Mouse (Mus musculus) heart, embryonic 12.5 days (tissue): ENCODE measurements around the gene Cachd1. TPM values are rescaled to one million over a fixed set of nuclear protein-coding genes. Genes with fewer than 3 reads are reported as not detected.

ENCODE experiments used
- ATAC-seq: fragments of 200-750 bp; cut with Nextera tagmentation; 2 replicates; pipeline ENCODE4 v1.8.0; 2017; ENCODE audit warnings: moderate TSS enrichment, moderate library complexity; ENCODE audit not compliant: insufficient number of reproducible peaks, low FRiP score
- H3K27ac ChIP-seq: fragments of 300-500 bp; sonication (generic); 2 replicates; pipeline ENCODE4 v1.5.1; 2016; ENCODE audit warnings: mild to moderate bottlenecking, moderate library complexity; ENCODE audit not compliant: poor library complexity, severe bottlenecking
- H3K27me3 ChIP-seq: fragments of 300-500 bp; sonication (generic); replicated peaks from 2 replicates; pipeline ENCODE4 v1.6.1; 2016; ENCODE audit warnings: mild to moderate bottlenecking, moderate library complexity
- H3K36me3 ChIP-seq: fragments of 300-500 bp; sonication (generic); 2 replicates; pipeline ENCODE4 v1.6.1; 2016; ENCODE audit warnings: mild to moderate bottlenecking, moderate library complexity
- H3K4me1 ChIP-seq: fragments of 300-500 bp; sonication (generic); replicated peaks from 2 replicates; pipeline ENCODE4 v1.6.1; 2016; ENCODE audit warnings: mild to moderate bottlenecking
- H3K4me2 ChIP-seq: fragments of 300-500 bp; sonication (generic); 2 replicates; pipeline ENCODE4 v1.6.1; 2016; ENCODE audit warnings: mild to moderate bottlenecking, moderate library complexity
- H3K4me3 ChIP-seq: fragments of 300-500 bp; sonication (generic); 2 replicates; pipeline ENCODE4 v1.5.1; 2016; ENCODE audit warnings: mild to moderate bottlenecking
- H3K9ac ChIP-seq: fragments of 300-500 bp; sonication (generic); 2 replicates; pipeline ENCODE4 v1.6.1; 2016; ENCODE audit warnings: mild to moderate bottlenecking, moderate library complexity
- H3K9me3 ChIP-seq: fragments of 300-500 bp; sonication (generic); replicated peaks from 2 replicates; pipeline ENCODE4 v1.6.1; 2016; ENCODE audit warnings: mild to moderate bottlenecking, moderate library complexity
- WGBS: fragments of 180-500 bp; shearing (Covaris S2); methylation state at CpG from one replicate; pipeline ENCODE4 v1.1.7; 2016; 5-methylcytosine and 5-hydroxymethylcytosine counted together
- polyA plus RNA-seq: library from polyadenylated mRNA; unstranded; fragments of >200 nt; fragmentation: Nextera tagmentation; extraction: Ambion mirVana; gene quantifications from 2 replicates; pipeline ENCODE4 v1.2.1, GENCODE M21; 2016

Cachd1 gene
- polyA plus RNA-seq, 1 experiment from 2014 or later, result 11.5 TPM

DNA sequence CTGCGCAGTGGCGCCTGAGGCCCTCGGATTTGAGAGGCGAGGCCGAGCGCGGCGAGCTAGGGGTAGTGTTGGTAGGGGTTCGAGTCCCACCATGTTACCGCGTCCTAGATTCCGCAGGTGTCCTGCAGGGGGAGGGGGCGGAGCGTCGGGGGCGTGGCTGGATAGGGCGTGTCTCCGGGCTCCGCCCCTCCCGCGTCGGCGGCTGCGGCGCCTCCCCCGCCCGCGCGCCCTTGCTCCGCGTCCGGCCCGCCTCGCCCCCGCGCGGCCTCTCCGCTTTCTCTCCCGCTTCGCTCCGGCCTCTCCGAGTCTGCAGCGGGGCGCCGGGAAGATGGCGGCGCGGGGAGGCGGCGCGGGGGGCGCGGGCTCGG is 292.3 kb downstream of the Cachd1 start, which contains the start of gene Raver2:
Gene Raver2, plus strand, starts transcription at position 198 of the 368 bp plus-strand sequence.
- Histone ChIP-seq H3K4me1 (no peaks in the 10 kb centered on the region), H3K9me3 (no peaks in the 10 kb centered on the region), H3K27ac (no peak within 1 kb of the TSS), H3K9ac (peak within 1 kb of the TSS; percentile 84), H3K4me2 (peak within 1 kb of the TSS; percentile 98), H3K36me3 (no peaks in the 10 kb centered on the region), H3K27me3 (peaks cover 8% of the 10 kb centered on the region; the same call in 1 of the 2 replicates), H3K4me3 (peak within 1 kb of the TSS; percentile 92)
- peak; percentile 77 for ATAC-seq
- WGBS, result 2% methylated on average over 52 of the region's 54 CpGs

- H3K27me3 ChIP-seq, result peaks cover 8% of the 10 kb centered on the region; the same call in 1 of the 2 replicates
Measured at GRCm38 (mm10) chr4:101069154-101069971, 292.9 kb downstream of the Cachd1 start.

DNA sequence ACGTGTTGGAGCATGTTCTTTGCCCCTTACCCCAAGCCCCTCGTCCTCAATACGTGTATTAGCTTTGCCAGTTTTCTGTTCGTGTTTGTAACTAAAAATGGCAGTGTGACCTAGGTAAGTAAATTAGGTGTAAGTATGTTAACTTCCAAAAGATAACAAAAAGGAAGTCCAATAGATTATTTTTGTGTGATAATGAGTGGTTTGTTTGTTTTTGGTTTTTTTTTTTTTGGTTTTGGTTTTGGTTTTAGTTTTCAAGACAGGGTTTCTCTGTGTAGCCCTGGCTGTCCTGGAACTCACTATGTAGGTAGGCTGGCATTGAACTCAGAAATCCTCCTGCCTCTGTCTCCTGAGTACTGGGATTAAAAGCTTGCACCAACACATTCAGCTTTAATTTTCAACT is 295.1 kb downstream of the Cachd1 start:
- no peaks in the 10 kb centered on the region for H3K9me3 ChIP-seq
- H3K27ac ChIP-seq, result no peak overlapping the region
- H3K4me3 ChIP-seq, result no peak overlapping the region
- H3K27me3 ChIP-seq, result peaks cover 8% of the 10 kb centered on the region; the same call in 1 of the 2 replicates
- no peak overlapping the region for H3K4me2 ChIP-seq
- H3K4me1 ChIP-seq, result no peaks in the 10 kb centered on the region
- ATAC-seq, result no peak
- H3K9ac ChIP-seq, result no peak overlapping the region
- WGBS, result 80% methylated on average over 4 of the region's 4 CpGs
- H3K36me3 ChIP-seq, result no peaks in the 10 kb centered on the region

More at GRCm38 (mm10) chr4:101069154-101069971, 292.9 kb downstream of the Cachd1 start:
- no peaks in the 10 kb centered on the region for H3K4me1 ChIP-seq
- no peaks in the 10 kb centered on the region for H3K36me3 ChIP-seq
- no peaks in the 10 kb centered on the region for H3K9me3 ChIP-seq
- H3K4me2 ChIP-seq, result peak overlapping the region; percentile 98
- no peak overlapping the region for H3K27ac ChIP-seq
- H3K4me3 ChIP-seq, result peak overlapping the region; percentile 92
- peak overlapping the region; percentile 84 for H3K9ac ChIP-seq
- peak; percentile 45; the same call in 1 of the 2 replicates for ATAC-seq
- 1% methylated on average over 55 of the region's 55 CpGs for WGBS

DNA sequence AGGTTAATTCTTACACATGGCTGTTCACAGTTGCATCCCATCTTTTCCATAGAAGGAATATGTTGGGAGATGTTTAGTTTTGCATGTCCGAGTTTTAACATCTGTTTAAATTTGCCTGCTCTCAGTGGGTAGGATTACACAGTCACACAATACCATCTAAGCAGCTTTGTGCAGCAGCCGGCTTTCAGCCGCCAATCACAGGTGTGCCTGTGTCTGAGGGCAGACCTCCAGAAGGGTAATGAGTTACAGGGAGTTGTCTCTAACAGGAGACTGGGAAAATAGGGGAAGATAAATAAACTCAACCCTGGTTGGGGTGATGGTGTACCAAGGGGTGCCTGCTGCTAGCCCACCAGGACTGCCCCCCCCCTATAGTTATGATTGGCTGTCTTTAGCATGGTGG is 299.9 kb downstream of the Cachd1 start:
- H3K27ac ChIP-seq, result no peak overlapping the region
- WGBS, result 68% methylated on average over 3 of the region's 3 CpGs

More for the DNA sequence above, 299.9 kb downstream of the Cachd1 start:
- H3K4me3 ChIP-seq, result no peak overlapping the region
- no peaks in the 10 kb centered on the region for H3K36me3 ChIP-seq
- peaks cover 11% of the 10 kb centered on the region for H3K4me1 ChIP-seq
- H3K27me3 ChIP-seq, result 0 out of 2 replicates have a peak, but pooled peaks cover 3% of the 10 kb centered on the region
- H3K9ac ChIP-seq, result no peak overlapping the region
- ATAC-seq, result no peak
- H3K4me2 ChIP-seq, result no peak overlapping the region
- no peaks in the 10 kb centered on the region for H3K9me3 ChIP-seq

Other genes with a start within 250 kb of the Cachd1 start
- gene Gm10577, start 244.0 kb downstream of the Cachd1 start, polyA plus RNA-seq, result not detected in 2 replicates